Mouse (Mus musculus): ENCODE measurements around the gene Rrp9. TPM values are rescaled to one million over a fixed set of nuclear protein-coding genes. Genes with fewer than 3 reads are reported as not detected.

The Rrp9 gene
- polyA plus RNA-seq, 3 experiments from 2014 or later: 21.5 to 34.6 (median 29.4) TPM

DNA sequence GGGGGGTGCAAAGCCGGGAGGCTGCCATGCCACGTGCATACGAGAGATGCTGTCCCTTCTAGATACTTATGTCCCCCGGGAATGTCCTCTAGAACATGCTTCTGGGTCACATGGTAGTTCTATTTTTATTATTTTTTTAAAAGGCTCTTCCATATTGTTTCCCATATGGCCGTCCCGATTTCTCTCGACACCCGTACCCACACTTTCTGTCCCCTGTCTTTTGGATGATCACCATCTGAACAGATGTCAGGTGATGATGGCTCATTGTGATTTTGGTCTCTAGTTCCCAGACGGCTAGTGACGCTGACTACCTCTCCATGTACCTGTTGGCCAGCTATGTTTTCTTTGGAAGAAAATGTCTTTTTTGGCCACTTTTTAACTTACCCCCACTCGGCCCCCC lies 59.2 kb downstream of the Rrp9 start:
- no peak for ATAC-seq

Other genes starting within 250 kb of the Rrp9 start
- gene Alas1, start 227.3 kb upstream of the Rrp9 start, polyA plus RNA-seq (2017; shearing (Covaris generic)): 10 to 100 TPM; 40.5 to 69.7 (median 54.7) TPM
- 10 to 100 TPM in 1 of 3 experiments, 1 to 10 TPM in 2; 3.6 to 21.4 (median 4.8) TPM for gene Poc1a, start 194.9 kb upstream of the Rrp9 start, polyA plus RNA-seq (2017; shearing (Covaris generic))
- gene Dusp7, start 107.3 kb upstream of the Rrp9 start, polyA plus RNA-seq (2017; shearing (Covaris generic)): 10 to 100 TPM; 20.2 to 22.2 (median 21.4) TPM
- gene Rpl29, start 46.5 kb upstream of the Rrp9 start, polyA plus RNA-seq (2017; shearing (Covaris generic)): 1,000 to 10,000 TPM; 1,038 to 1,832 (median 1,102) TPM
- 10 to 100 TPM in 1 of 3 experiments, 1 to 10 TPM in 2; 8.9 to 14.6 (median 9.4) TPM for gene Acy1, start 37.6 kb upstream of the Rrp9 start, polyA plus RNA-seq (2017; shearing (Covaris generic))
- 10 to 100 TPM in 2 of 3 experiments, 1 to 10 TPM in 1; 6.3 to 17.6 (median 12.6) TPM for gene Abhd14b, start 28.5 kb upstream of the Rrp9 start, polyA plus RNA-seq (2017; shearing (Covaris generic))
- gene Abhd14a, start 28.3 kb upstream of the Rrp9 start, polyA plus RNA-seq (2017; shearing (Covaris generic)): 10 to 100 TPM in 2 of 3 experiments, 1 to 10 TPM in 1; 8.1 to 14.9 (median 14.4) TPM
- 1 to 10 TPM; 4.1 to 5.0 (median 4.4) TPM for gene Pcbp4, start 22.7 kb upstream of the Rrp9 start, polyA plus RNA-seq (2017; shearing (Covaris generic))
- gene Gpr62, start 10.0 kb upstream of the Rrp9 start, polyA plus RNA-seq (2017; shearing (Covaris generic)): not detected
- 10 to 100 TPM; 32.4 to 68.7 (median 54.1) TPM for gene Parp3, start 986 bp downstream of the Rrp9 start, polyA plus RNA-seq (2017; shearing (Covaris generic))
- gene Iqcf1, start 24.0 kb downstream of the Rrp9 start, polyA plus RNA-seq (2017; shearing (Covaris generic)): not detected
- not detected for gene Iqcf5, start 38.6 kb downstream of the Rrp9 start, polyA plus RNA-seq (2017; shearing (Covaris generic))
- not detected for gene Iqcf3, start 85.7 kb downstream of the Rrp9 start, polyA plus RNA-seq (2017; shearing (Covaris generic))
- gene Iqcf4, start 95.0 kb downstream of the Rrp9 start, polyA plus RNA-seq (2017; shearing (Covaris generic)): not detected
- not detected for gene Iqcf6, start 150.6 kb downstream of the Rrp9 start, polyA plus RNA-seq (2017; shearing (Covaris generic))
- not detected for gene Grm2, start 180.1 kb downstream of the Rrp9 start, polyA plus RNA-seq (2017; shearing (Covaris generic))
- gene Tex264, start 210.0 kb downstream of the Rrp9 start, polyA plus RNA-seq (2017; shearing (Covaris generic)): 10 to 100 TPM; 23.1 to 36.9 (median 34.4) TPM

Measured in inflammation-experienced regulatory T-cells, adult 6 months (primary cell).